Mouse (Mus musculus): Measurements from ENCODE around the gene Adarb2.

Adarb2 gene

GRCm38 (mm10) chr13:8369868-8370387, 167.3 kb downstream of the Adarb2 start:
- DNase-seq (ENCODE audit: low spot score): no peak

GRCm38 (mm10) chr13:8388541-8388940, 185.9 kb downstream of the Adarb2 start:
- DNase-seq (ENCODE audit: low spot score): no peak

- no peak for DNase-seq (ENCODE audit: low spot score)
These were observed 197.8 kb downstream of the Adarb2 start for GRCm38 (mm10) chr13:8400265-8401041.

GRCm38 (mm10) chr13:8402324-8402873, 199.7 kb downstream of the Adarb2 start:
- DNase-seq (ENCODE audit: low spot score): no peak

- no peak for DNase-seq (ENCODE audit: low spot score)
These were observed 203.4 kb downstream of the Adarb2 start for GRCm38 (mm10) chr13:8406020-8406419.

- DNase-seq (ENCODE audit: low spot score): no peak
These were observed 208.0 kb downstream of the Adarb2 start for GRCm38 (mm10) chr13:8410353-8411318.

- DNase-seq (ENCODE audit: low spot score): no peak
These were observed 221.5 kb downstream of the Adarb2 start for GRCm38 (mm10) chr13:8424019-8424719.

GRCm38 (mm10) chr13:8439188-8439835, 236.6 kb downstream of the Adarb2 start:
- DNase-seq (ENCODE audit: low spot score): no peak

GRCm38 (mm10) chr13:8445415-8445814, 242.7 kb downstream of the Adarb2 start:
- DNase-seq (ENCODE audit: low spot score): no peak

- DNase-seq (ENCODE audit: low spot score): no peak
These were observed 245.7 kb downstream of the Adarb2 start for GRCm38 (mm10) chr13:8448192-8448879.

GRCm38 (mm10) chr13:8451581-8451980, 248.9 kb downstream of the Adarb2 start:
- DNase-seq (ENCODE audit: low spot score): no peak

- peak; percentile 65 for DNase-seq (ENCODE audit: low spot score)
These were observed 254.2 kb downstream of the Adarb2 start for GRCm38 (mm10) chr13:8456886-8457285.

- no peak for DNase-seq (ENCODE audit: low spot score)
These were observed 255.2 kb downstream of the Adarb2 start for GRCm38 (mm10) chr13:8457831-8458230.

GRCm38 (mm10) chr13:8467591-8468366, 265.1 kb downstream of the Adarb2 start:
- DNase-seq (ENCODE audit: low spot score): no peak

- DNase-seq (ENCODE audit: low spot score): no peak
These were observed 273.6 kb downstream of the Adarb2 start for GRCm38 (mm10) chr13:8476237-8476636.

GRCm38 (mm10) chr13:8478731-8479130, 276.1 kb downstream of the Adarb2 start:
- no peak for DNase-seq (ENCODE audit: low spot score)

GRCm38 (mm10) chr13:8479970-8480369, 277.3 kb downstream of the Adarb2 start:
- no peak for DNase-seq (ENCODE audit: low spot score)

- no peak for DNase-seq (ENCODE audit: low spot score)
These were observed 278.7 kb downstream of the Adarb2 start for GRCm38 (mm10) chr13:8481347-8481746.

- no peak for DNase-seq (ENCODE audit: low spot score)
These were observed 282.1 kb downstream of the Adarb2 start for GRCm38 (mm10) chr13:8484592-8485272.
